Comparison of ENCODE assay signal across 9 mouse cellular contexts in genomic region chr11:116661291-116661947, GRCm38 (mm10). TPM values are rescaled to one million over a fixed set of nuclear protein-coding genes. Genes with fewer than 3 reads are reported as not detected.
DNase-seq lines count a peak whose midpoint lies in the region; ATAC-seq and TF ChIP-seq lines count a peak whose summit lies in the region.
"Had no signal": no experiment of that assay in that cellular context is flagged by ENCODE, and none has a peak within 500 bp of the region (broad histone marks: within the 10 kb centered on the region; RNA-seq: fewer than 3 reads in every experiment).

No protein-coding gene starts in this region.

- 0 out of 2 replicates have a peak overlapping the region, but pooled peaks have one; percentile 27 for H3K4me2 ChIP-seq in heart, embryonic 16.5 days (ENCODE audit: low read depth, low read length)

- 22% methylated on average over 13 of the region's 13 CpGs for WGBS in heart, embryonic 16.5 days
- WGBS in embryonic facial prominence, embryonic 10.5 days, result 17% methylated on average over 13 of the region's 13 CpGs
- 25% methylated on average over 13 of the region's 13 CpGs for WGBS in limb, embryonic 10.5 days

- TF ChIP-seq CTCF in G1E (IDR thresholded peaks at IDR 0.05; ENCODE audit: low read depth, low read length), result no peak

- intact Hi-C loops in heart, postnatal 14 days (cut with DNase I), result no loop called here
- intact Hi-C loops in heart, postnatal 25 days (cut with DNase I), result no loop called here

- DNase-seq in heart, postnatal 14 days, result no peak
- DNase-seq in G1E (ENCODE audit: low spot score), result no peak
- DNase-seq in embryonic facial prominence, embryonic 10.5 days (ENCODE audit: low spot score), result no peak
- no peak for DNase-seq in limb, embryonic 10.5 days (ENCODE audit: low spot score)
- DNase-seq in spleen, postnatal 10 days (ENCODE audit: low spot score in 2 of 2), result no peak
- no peak for DNase-seq in heart, postnatal 25 days (ENCODE audit: low spot score)

- ATAC-seq in heart, embryonic 16.5 days (replicated peaks; ENCODE audit: extremely low read depth, insufficient read depth, low FRiP score), result no peak
- no peak for ATAC-seq in G1E (ENCODE audit: extremely low read depth, insufficient number of reproducible peaks, low FRiP score, poor library complexity, severe bottlenecking)
- ATAC-seq in CD4-positive, CD25-positive, alpha-beta regulatory T cell, adult 4 months, result no peak

- peaks cover 51% of the 10 kb centered on the region for H3K4me1 ChIP-seq in heart, embryonic 16.5 days (ENCODE audit: control insufficient read depth, insufficient read depth, low read length)
- peaks cover 87% of the 10 kb centered on the region for H3K4me1 ChIP-seq in G1E (ENCODE audit: insufficient read depth, low read depth, low read length)
- peaks cover 93% of the 10 kb centered on the region for H3K4me1 ChIP-seq in embryonic facial prominence, embryonic 10.5 days
- peaks cover 78% of the 10 kb centered on the region for H3K4me1 ChIP-seq in limb, embryonic 10.5 days

- 0 out of 2 replicates have a peak overlapping the region, but pooled peaks have one; percentile 35 for H3K9ac ChIP-seq in heart, embryonic 16.5 days (ENCODE audit: low read length)

- H3K27me3 ChIP-seq in heart, embryonic 16.5 days (ENCODE audit: control insufficient read depth, insufficient read depth, low read length), result 0 out of 2 replicates have a peak, but pooled peaks cover 2% of the 10 kb centered on the region
- peaks cover 35% of the 10 kb centered on the region for H3K27me3 ChIP-seq in G1E (ENCODE audit: insufficient read depth, low read length)
- H3K27me3 ChIP-seq in embryonic facial prominence, embryonic 10.5 days (replicated peaks; ENCODE audit: low read depth, poor library complexity, severe bottlenecking), result peaks cover 54% of the 10 kb centered on the region
- H3K27me3 ChIP-seq in limb, embryonic 10.5 days (ENCODE audit: low read depth, poor library complexity, severe bottlenecking), result peaks cover 35% of the 10 kb centered on the region

- H3K27ac ChIP-seq in heart, embryonic 16.5 days (ENCODE audit: low read length), result no peak overlapping the region
- peak overlapping the region; percentile 71 for H3K27ac ChIP-seq in embryonic facial prominence, embryonic 10.5 days (replicated peaks)
- H3K27ac ChIP-seq in limb, embryonic 10.5 days, result peak overlapping the region; percentile 63; the same call in 1 of the 2 replicates
- H3K27ac ChIP-seq: macrophage had no signal

- H3K9me3 ChIP-seq in heart, embryonic 16.5 days (replicated peaks; ENCODE audit: control insufficient read depth, low read length), result no peaks in the 10 kb centered on the region
- H3K9me3 ChIP-seq in G1E (replicated peaks), result no peaks in the 10 kb centered on the region
- H3K9me3 ChIP-seq in embryonic facial prominence, embryonic 10.5 days, result no peaks in the 10 kb centered on the region
- no peaks in the 10 kb centered on the region for H3K9me3 ChIP-seq in limb, embryonic 10.5 days (replicated peaks)

- no peaks in the 10 kb centered on the region for H3K36me3 ChIP-seq in heart, embryonic 16.5 days (ENCODE audit: control insufficient read depth, insufficient read depth)
- H3K36me3 ChIP-seq in G1E (replicated peaks), result no peaks in the 10 kb centered on the region
- H3K36me3 ChIP-seq in embryonic facial prominence, embryonic 10.5 days (replicated peaks), result no peaks in the 10 kb centered on the region
- no peaks in the 10 kb centered on the region for H3K36me3 ChIP-seq in limb, embryonic 10.5 days

- no peak overlapping the region for H3K4me3 ChIP-seq in heart, embryonic 16.5 days (ENCODE audit: low read length)
- peak overlapping the region; percentile 50 for H3K4me3 ChIP-seq in G1E (ENCODE audit: low read depth, low read length)
- peak overlapping the region; percentile 33 for H3K4me3 ChIP-seq in embryonic facial prominence, embryonic 10.5 days
- H3K4me3 ChIP-seq in limb, embryonic 10.5 days, result peak overlapping the region; percentile 8; the same call in 1 of the 2 replicates

RNA-seq across cellular contexts. Expression of gene Cygb, which starts 7.3 kb away (rescaled TPM):
- 11.6 and 12.3 TPM in 2 replicates for polyA plus RNA-seq in heart, embryonic 16.5 days (2015; fragmentation: Nextera tagmentation; extraction: Ambion mirVana)
- 10 to 100 TPM; 50.4 to 57.4 TPM for total RNA-seq in heart, postnatal 14 days (2021)
- total RNA-seq in G1E (2014; fragmentation: Nextera tagmentation) (not detected in 2 replicates), G1E (2017) (not detected in 2 replicates)
- 0.05 TPM in 1 of 2 replicates, not detected in the other for polyA plus RNA-seq in G1E (2012)
- 5.0 and 5.7 TPM in 2 replicates for polyA plus RNA-seq in embryonic facial prominence, embryonic 10.5 days (2016; fragmentation: Nextera tagmentation; extraction: Ambion mirVana)
- 2.7 and 5.8 TPM in 2 replicates for polyA plus RNA-seq in limb, embryonic 10.5 days (2016; fragmentation: Nextera tagmentation; extraction: Ambion mirVana)
- not detected for polyA plus RNA-seq in CD4-positive, CD25-positive, alpha-beta regulatory T cell, adult 4 months (2017; shearing (Covaris generic))
- 10 to 100 TPM; 34.8 to 49.8 TPM for total RNA-seq in heart, postnatal 25 days (2021)
- polyA plus RNA-seq: macrophage had no signal

RNA-seq across cellular contexts. Expression of gene Prcd, which starts 8.1 kb away (rescaled TPM):
- 1.7 and 2.5 TPM in 2 replicates for polyA plus RNA-seq in heart, embryonic 16.5 days (2015; fragmentation: Nextera tagmentation; extraction: Ambion mirVana)
- 1 to 10 TPM; 1.4 to 1.9 TPM for total RNA-seq in heart, postnatal 14 days (2021)
- total RNA-seq in G1E (2014; fragmentation: Nextera tagmentation) (2.6 and 4.3 TPM in 2 replicates), G1E (2017) (3.2 and 3.7 TPM in 2 replicates)
- 1.5 and 1.9 TPM in 2 replicates for polyA plus RNA-seq in G1E (2012)
- polyA plus RNA-seq in embryonic facial prominence, embryonic 10.5 days (2016; fragmentation: Nextera tagmentation; extraction: Ambion mirVana), result 0.76 and 1.2 TPM in 2 replicates
- polyA plus RNA-seq in limb, embryonic 10.5 days (2016; fragmentation: Nextera tagmentation; extraction: Ambion mirVana), result 0.16 and 0.25 TPM in 2 replicates
- not detected for polyA plus RNA-seq in CD4-positive, CD25-positive, alpha-beta regulatory T cell, adult 4 months (2017; shearing (Covaris generic))
- 1 to 10 TPM; 1.0 to 1.6 TPM for total RNA-seq in heart, postnatal 25 days (2021)
- polyA plus RNA-seq: macrophage had no signal

RNA-seq across cellular contexts. Expression of gene Rhbdf2, which starts 34.6 kb away (rescaled TPM):
- 9.9 and 10.3 TPM in 2 replicates for polyA plus RNA-seq in heart, embryonic 16.5 days (2015; fragmentation: Nextera tagmentation; extraction: Ambion mirVana)
- total RNA-seq in heart, postnatal 14 days (2021), result 10 to 100 TPM; 15.1 to 15.3 TPM
- total RNA-seq in G1E (2014; fragmentation: Nextera tagmentation), result 2.5 and 5.6 TPM in 2 replicates
- 1.7 and 1.9 TPM in 2 replicates for total RNA-seq in G1E (2017)
- polyA plus RNA-seq in G1E (2012), result 4.2 and 4.8 TPM in 2 replicates
- 5.5 and 6.1 TPM in 2 replicates for polyA plus RNA-seq in embryonic facial prominence, embryonic 10.5 days (2016; fragmentation: Nextera tagmentation; extraction: Ambion mirVana)
- 4.4 and 5.2 TPM in 2 replicates for polyA plus RNA-seq in limb, embryonic 10.5 days (2016; fragmentation: Nextera tagmentation; extraction: Ambion mirVana)
- polyA plus RNA-seq in CD4-positive, CD25-positive, alpha-beta regulatory T cell, adult 4 months (2017; shearing (Covaris generic)), result 1 to 10 TPM; 3.3 to 4.3 TPM
- total RNA-seq in heart, postnatal 25 days (2021), result 10 to 100 TPM; 10.6 to 12.8 TPM
